Mouse (Mus musculus): ENCODE data around the gene Gramd2.

The Gramd2 gene

DNA sequence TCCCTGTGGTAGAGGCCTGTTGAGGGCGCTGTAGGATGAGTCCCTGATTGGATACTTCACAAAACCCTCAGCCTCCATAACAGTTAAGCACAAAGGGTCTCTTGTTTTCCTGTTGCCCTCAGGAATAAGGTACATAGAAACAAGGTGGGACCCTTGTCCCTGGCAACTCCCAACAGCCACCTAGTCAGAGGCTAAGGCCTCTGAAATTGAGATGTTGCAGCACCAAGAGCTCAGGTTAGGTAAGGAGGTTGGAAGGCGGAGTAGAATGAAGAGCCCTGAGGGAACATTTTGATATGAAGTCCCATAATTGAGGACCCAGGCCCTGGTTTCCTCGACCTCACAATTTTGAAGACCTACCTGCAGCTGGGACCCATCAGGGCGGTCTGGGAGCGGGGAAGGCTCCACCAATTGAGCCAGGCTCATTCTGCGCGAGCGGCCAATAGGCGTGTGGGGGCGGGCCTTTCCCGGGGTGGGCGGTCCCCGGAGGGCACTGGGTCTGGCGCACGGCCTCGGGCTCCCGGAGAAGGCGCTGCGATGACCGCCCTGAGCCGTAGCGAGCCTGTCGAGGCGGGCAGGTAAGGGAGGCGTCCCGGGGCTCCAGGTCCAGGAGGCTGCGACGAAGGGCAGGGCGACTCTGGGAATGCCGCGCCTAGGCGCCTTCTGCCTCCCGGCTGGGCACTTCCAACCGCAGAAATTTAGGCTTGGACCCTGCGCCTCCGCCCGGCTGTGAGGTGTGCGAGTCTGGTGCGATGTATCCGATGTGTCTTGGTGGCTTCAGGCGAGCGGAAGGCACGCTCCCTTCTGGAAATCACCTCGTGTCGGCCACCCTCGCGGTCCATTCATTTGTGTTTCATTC, at the start of gene Gramd2:
Gene Gramd2 (plus strand): TSS at position 467 of the 856 bp plus-strand sequence.
- peak; percentile 81 for DNase-seq

DNA sequence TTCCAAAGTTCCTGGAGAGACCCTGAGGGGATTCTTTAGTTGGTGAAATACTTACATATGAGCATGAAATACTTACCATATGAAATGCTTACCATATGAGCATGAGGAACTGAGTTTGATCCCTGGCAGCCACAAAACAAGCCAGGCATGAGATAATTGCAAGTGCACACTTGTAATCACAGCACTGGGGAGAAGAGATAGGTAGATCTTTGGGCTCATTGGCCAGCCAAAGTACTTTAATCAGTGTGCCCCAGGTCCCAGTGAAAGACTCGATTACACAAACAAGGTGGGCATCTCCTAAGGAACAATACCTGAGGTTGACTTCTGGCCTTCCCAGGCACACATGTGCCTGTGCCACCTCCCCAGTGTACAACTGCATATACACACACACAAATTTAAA, 41.6 kb upstream of the Gramd2 start:
- DNase-seq = no peak

DNA sequence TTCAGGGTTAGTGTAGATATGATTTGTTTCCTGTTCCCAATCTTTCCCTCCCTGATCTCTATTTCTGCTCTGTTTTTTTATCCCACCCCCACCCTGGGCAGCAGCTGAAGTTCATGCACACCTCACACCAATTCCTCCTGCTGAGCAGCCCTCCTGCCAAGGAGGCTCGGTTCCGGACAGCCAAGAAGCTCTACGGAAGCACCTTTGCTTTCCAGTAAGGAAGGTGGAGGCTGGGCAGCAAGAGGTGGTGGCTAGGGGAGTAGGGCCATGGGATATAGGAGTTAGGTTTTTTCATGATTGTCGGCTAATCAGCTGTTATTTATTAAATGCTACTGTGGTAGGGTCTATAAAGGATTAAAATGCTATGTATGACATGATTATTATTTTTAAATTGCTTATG, 40.0 kb upstream of the Gramd2 start:
- DNase-seq = no peak

DNA sequence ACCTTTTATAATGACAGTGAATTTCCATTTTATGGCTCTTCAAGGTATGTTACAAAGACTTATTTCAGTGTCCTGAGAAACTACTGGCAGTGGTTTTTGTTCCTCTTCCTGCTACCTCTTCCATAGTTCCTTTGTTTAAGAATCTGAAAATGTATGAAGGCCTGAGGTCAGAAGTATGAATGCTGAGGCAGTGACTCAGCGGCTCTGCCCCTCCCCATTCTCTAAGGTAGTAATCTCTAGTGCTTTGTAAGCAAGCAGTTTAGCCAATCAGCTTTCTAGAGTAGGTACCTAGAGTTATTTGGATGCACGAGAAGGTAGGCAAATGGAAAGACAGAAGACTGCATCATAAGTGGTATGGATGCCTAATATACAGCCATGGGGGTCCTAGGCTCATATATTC, 38.6 kb upstream of the Gramd2 start:
- DNase-seq = no peak

DNA sequence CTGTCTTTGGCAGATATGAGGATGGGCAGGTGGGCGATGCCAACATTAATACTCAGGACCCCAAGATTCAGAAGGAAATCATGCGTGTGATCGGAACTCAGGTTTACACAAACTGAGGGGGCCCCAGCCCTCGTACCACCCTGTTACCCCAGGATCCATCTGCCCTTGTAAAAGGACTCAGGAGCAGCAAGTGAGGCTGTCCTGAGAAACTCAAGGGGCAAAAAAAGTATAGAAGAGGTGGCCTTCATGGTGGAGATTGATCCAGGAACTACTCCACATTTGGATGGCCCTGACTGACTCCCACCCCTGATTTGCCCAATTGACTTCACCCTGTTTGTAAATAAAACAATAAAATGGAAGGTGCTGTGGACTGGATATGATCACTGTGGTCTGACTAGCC, 30.0 kb upstream of the Gramd2 start:
- no peak for DNase-seq

DNA sequence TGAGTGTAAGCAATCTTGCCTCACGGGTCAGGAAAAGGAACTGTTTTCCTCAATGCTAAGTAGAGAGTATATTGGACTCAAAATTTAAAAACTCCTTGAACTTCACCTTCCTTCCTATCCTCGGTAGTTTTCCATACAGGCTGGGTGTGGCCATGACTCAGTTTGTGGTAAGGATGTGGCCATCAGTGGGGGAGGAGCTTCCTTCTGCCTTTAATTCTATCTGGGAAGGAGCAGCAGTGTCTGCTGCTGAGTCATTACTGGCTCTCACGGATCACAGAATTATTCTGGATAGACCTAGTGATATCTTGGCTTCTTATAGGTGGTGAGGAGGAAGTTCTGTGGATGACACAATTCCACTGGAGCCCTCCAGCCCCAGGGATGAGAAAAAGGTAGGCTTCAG, 26.6 kb upstream of the Gramd2 start:
- no peak for DNase-seq

DNA sequence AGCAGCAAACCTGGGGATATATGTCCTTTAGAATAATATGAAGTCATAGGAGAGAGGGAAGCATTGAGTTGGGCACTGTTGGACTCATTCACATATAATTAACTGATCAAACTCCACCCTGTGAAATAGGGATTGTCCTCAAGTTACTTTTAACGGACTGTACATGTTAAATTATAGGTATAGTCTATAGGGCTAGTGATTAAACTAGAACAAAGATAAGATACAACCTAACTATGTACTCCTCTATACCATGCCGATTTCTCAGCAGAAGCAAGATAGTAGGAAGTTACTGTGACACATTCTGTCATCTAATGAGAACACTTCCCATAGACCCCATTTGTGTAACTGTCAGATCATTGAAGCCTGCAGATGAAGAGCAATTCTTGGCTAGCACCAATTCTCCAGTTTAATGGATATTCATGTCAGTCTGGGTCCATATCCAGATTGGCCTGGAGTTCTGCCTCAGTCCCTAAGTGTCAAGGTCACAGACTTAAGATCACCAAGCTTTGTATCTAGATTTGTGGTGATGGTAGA, 25.4 kb upstream of the Gramd2 start:
- no peak for DNase-seq

DNA sequence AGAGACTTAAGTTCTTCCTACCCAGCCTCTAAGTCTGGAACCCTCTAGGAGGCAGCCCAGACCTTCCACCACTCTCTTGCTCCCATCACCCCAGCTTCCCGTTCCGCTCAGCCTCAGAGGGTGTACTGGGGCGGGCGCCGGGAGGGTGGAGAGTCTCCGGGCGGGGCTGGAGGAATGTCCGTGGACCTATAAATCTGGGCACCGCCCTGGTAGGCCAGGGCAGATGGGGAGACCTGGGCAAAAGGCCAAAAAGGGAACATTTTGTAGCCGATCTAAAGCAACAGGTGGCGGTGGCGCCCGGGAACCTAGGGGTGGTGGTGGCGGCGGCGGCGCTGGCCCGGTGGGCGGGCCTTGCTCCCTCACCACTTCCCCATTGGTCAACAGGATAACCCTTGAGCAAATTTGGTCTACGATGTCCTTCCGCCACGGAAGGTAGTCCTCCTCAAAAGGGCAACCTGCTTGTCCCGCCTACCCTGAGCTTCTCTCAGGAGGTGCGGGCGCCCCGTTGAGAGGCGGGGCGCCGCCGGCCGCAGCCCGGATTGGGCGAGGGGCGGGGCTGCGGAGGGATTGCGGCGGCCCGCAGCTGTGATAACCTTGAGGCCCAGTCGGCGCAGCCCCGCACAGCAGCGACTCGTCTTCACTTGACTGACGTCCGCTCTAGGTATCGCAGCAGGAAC, 23.8 kb upstream of the Gramd2 start, which contains the start of gene Pkm:
Gene Pkm (plus strand): TSS at position 411 of the 677 bp plus-strand sequence.
- peak; percentile 94 for DNase-seq

DNA sequence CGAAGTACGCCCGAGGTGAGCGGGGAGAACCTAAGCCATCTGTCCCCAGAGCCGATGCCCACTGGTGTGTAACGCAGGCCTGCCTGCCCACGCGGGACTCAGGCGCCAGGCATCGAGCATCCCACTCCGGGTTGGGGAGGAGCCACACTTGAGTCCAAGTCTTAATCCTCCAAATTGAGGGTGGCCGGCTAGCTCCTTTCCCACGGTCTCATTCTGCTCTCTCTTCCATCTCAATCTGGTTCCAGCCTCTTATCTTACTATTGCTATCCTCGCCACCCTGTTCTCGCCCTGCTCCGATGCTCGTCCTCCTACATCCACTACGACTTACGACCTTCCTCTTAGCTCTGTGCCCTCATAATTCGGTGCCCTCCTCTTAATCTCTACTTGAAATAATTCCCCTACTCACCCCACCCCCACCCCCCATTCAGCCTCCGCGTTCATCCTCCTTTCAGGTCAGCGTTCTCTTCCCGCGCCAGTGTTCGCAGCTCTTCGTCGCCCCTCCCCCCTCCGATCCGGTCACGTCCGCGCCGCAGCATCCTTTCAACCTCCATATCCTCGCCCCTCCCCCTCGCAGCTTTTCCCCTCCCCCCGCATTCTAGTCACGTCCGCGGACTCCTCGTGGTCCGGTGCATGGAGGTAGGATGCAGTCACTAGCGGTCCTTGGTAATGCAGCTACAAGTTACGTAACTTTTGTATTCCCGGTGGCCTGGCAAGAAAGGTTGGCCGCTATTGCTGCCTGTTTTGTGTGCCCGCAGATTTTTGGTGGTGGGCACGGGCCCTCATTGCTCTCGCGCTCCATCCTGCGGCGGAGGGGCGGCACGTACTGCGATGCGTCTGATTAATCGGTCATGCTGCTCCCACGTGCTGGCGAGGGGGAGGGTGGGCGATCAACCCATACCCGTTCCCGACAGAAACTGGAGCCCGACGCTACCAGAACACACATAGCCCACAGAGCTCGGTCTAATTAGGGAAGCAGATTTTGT, 23.0 kb upstream of the Gramd2 start:
- peak; percentile 84 for DNase-seq

DNA sequence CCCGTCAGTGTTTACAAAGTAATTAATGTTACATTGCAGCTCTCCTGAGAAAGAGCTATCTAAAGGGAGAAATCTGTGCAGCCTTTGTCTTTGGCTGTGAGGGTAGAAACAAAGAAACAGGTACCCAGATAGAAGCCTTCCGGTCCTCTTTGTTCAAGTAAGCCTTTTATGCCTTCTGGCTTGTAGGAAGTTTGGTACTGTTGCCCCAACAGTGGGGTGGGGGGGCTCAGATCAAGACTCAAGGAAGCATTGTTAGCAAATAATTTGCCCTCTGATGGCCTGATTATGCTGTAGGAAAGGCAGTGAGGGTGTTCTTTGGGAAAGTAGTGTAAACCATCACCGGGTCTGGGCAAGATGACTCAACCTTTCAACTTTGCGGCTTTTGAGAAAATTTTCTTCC, 21.8 kb upstream of the Gramd2 start:
- no peak for DNase-seq

DNA sequence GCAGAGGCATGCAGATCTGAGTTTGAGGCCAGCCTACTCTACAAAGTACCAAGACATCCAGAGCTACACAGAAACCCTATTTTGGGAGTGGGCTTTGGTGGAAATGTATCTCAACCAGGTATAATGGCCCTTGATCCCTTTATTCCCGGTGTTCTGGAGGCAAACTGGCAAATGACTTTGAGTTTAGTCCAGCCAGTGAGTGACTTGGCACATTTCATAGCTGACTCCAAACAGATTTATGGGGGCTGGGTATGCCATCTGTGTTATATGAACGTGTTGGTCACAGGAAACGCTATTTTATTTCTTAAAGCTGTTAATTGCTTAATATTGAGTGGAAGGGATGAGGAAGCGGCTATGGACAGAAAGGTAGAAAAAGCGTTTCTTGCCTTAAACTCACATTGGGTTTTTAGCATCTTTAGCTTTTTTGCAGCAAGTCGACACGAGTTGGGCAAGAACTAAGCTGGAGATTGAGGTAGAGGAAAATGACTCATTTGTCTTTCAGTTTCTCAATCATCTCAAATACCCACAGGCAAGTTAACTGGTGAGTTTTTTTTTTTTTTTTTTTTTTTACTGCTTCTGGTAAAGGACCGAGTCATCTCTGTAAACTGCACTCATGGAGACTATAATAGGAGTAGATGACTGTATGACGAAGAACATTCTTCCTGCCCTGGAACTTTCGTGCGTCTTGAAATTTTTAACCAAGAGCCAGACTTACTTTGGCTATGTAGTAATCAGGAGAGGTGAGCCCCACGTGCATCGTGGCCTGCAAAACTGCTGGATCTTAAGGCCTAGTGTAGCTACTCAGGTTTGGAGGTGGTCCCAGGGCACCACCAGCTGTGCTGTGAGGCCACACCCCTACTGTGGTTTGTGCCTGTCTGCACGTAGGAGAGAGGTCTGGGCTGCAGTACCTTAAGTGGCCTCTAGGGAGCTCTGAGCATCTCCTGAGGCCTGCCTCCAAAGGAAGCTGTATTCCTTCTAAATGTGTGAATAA, 20.6 kb upstream of the Gramd2 start:
- peak; percentile 74 for DNase-seq

DNA sequence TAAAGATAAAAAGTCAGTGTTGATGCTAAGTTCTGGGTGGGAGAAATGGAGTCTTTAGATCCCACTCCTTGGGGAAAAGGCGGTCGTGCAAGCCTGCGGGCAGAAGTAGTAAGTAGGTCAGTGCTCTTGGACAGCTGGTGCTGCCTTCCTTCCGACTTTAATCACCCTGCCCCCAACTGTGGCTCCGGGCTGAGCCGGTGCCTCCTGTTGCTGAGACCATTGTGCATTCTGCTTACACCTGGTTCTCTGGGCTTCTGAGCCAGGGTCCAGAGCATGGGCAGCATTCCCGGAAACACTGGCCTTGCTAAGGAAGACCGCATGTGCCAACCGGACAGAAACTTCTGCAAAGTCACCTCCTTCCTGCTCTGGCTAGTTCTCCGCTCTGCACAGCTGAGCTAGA, 19.5 kb upstream of the Gramd2 start:
- no peak for DNase-seq

DNA sequence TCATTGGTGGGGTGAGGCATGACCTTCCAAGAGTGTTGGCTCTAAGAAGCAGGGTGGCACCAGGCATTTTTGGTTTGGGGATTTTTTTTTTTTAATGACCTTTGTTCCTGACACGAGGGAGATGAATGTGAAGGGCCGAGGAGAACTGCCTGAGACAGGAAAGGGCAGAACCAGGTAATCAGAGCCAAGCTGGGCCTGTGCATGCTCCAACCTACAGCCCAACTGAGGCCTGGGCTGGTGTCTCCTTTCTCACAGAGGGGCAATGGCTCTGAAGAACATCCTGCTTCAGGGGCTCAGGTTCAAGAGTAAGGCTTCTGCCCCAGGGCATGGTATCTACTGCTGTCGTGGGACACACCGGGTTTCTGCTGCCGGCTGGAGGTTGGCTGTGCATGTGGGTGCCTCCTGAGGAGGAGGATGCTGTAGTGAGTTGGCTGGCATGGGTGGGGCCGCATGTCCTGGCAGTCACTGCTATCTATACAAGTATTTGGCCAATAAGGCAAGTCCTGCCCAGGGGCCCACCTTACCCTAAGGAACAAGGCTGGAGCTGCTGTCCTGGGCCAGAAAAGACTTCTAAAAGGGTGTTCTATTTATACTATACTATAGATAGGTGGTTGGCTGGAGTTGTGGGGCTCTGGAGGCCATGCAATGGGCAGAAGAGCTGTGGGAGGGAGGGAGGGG, 18.5 kb upstream of the Gramd2 start:
- no peak for DNase-seq

DNA sequence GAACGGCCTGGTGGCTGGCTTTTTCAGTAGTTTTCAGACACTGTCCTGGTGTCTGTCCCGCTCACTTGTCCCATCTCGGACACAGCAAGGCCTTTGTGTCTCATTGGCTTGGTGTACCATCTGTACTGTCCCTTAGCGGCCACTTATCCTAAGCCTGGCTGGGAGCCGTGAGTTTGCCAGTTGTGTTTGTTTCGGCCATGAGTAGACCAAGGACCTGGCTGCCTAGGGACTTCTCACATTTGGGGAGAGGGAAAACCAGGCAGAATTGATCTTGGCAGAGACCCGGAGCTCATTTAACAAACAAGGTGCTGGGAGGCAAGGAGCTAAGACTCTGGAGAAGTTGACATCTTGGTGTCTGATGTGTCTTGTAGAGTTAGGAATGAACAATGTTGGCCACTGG, 16.7 kb upstream of the Gramd2 start:
- no peak for DNase-seq

DNA sequence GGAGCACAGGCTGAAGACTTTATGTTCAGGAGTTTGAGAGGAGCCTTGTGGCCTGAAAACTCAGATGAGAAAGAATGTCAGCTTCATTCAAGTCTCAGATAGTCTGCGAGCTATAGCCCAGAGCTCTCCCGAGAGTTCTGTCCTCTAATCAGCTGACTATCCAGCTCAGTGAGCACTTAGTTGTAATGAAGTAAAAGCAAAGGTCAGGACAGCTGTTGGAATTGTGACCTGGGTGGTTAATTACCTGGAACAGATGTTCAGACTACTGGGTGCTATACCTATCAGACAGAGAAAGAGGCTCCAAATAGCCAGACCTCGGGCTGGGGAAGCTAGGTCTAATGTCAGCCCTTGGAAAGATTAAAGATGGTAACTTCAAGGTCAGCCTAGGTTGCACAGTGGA, 16.0 kb upstream of the Gramd2 start:
- no peak for DNase-seq

DNA sequence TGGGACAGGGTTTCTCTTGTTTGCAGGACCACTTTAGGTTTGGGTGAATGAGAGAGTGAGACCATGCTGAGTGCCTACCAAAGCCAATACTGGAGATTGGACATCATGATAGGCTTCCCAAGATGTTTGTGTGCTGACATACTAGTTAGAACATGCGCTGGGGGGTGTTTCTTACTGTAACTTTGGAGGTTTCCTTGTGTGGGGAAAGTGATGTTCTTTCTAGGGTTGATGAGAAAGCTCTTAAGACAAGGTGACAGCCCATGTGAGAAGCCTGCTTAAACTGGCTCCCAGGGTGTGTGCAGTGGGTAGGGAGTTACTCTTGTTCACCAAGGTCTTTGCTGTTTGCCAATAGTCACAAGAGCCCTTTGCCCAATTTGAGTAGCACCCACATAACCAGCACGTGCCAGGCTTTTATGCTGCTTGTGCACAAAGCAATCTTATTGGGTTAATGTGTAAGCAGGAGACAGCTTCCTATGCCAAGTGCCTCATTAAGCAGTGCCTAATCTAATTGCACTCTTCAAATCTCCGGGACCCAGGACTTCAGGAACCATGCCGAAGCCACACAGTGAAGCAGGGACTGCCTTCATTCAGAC, 15.2 kb upstream of the Gramd2 start:
- no peak for DNase-seq

DNA sequence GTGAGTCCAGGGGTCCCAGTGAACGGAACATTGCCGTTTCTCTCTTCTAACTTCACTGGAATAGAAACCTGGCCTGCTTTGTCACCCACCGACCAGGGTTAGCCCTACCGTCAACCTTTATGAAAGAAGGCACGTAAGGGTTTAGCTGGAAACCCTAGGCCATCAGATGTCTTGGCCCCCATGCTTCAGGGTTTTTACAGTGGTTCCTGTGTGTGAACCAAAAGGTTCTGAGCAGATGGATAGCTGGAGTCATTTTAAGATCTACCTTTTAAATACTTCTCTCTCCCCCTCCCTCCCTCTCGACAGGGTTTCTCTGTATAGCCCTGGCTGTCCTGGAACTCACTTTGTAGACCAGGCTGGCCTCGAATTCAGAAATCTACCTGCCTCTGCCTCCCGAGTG, 13.9 kb upstream of the Gramd2 start:
- no peak for DNase-seq

DNA sequence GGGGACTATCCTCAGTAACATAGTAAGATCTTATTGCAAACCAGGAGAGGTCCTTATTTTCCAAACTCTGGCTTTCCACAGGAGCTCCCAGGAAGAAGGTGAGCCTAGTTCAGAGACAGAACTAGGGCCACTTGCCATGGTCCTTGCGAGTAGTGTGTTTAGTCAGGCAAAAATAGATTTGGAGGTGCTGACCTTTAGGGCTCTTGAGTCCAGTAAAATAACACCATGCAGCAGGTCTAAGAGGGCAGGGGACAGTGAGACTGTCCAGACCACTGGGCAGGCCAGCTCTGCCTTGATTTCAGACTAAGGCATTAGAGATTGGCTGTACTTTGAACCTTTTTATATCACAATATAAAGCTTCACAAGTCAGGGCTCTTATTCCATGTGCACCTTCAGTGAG, 13.1 kb upstream of the Gramd2 start:
- no peak for DNase-seq

DNA sequence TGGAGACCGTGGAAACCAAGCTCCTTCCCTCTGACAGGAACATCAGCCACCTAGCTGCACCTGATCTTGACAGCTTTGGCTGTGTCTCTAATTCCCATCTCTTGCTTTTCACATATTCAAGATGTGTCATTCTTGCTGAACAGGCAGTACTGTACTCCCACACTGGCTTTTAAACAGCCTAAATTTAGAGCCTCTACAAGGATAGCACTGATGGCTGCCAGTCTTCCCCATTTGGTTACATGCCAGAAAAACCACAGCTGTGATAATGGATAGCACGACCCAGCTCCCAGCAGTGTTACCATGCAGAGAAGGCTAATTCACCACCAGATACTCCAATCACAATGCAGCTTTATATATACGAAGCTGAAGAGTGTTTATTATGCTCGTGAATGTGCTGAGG, 12.7 kb upstream of the Gramd2 start:
- no peak for DNase-seq

DNA sequence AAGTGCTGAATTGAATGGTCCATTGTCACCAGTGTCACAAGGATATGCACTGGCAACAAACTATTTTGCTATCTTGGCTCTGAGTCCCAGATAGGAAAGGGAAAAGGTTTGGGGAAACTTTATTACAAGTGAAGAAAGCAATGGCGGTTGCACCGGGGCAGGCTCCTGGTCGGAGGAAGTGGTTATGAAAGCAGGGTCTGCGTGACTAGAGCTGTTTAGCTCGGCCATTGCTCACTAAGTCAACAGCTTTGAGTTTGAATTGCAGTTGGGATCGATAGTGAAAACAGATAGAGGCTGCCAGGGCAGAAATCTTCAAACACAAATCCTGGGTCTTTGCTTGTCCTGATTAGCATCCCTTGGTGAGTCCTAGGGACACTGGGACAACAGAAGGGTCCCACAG, 12.0 kb upstream of the Gramd2 start:
- DNase-seq = no peak

DNA sequence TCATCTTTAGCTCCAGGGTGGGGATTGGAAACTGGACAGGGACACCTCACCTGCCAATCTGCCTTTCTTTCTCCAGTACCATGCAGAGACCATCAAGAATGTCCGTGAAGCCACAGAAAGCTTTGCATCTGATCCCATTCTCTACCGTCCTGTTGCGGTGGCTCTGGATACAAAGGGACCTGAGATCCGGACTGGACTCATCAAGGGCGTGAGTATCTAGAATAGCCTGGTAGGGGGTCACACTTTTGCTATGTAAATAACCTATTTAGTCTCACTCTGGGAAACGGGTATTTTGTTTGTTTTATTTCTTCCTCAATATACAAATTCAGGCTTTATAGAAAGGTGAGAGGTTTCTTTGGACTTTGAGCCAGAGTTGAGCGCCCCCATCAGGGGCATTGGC, 11.5 kb upstream of the Gramd2 start:
- DNase-seq = no peak

Measured in right cerebral cortex, postnatal 25 days (tissue).